Mouse (Mus musculus): ENCODE measurements around the gene Rad51d.
"Not testable (repeated sequence)": the region's sequence is repeated elsewhere in the genome, so short reads cannot be mapped to it uniquely, and the experiment has no call there.

- TF ChIP-seq POLR2A (IDR thresholded peaks at IDR 0.05; ENCODE audit: low read depth, low read length); TCF12 (IDR thresholded peaks at IDR 0.05; ENCODE audit: low read depth, low read length); USF1 (IDR thresholded peaks at IDR 0.05; ENCODE audit: low read depth, low read length); SMC3 (IDR thresholded peaks at IDR 0.05; ENCODE audit: low read depth, low read length); CTCF (conservative IDR thresholded peaks at IDR 0.05 in 1 of 2, IDR thresholded peaks at IDR 0.05 in 1 of 2; ENCODE audit: low read depth in 2 of 2, low read length in 2 of 2); MEF2A (IDR thresholded peaks at IDR 0.05; ENCODE audit: borderline replicate concordance, low read depth, low read length); MAFK (IDR thresholded peaks at IDR 0.05; ENCODE audit: insufficient replicate concordance, low read length); EP300 (IDR thresholded peaks at IDR 0.05; ENCODE audit: low read length); RAD21 (IDR thresholded peaks at IDR 0.05; ENCODE audit: low read depth, low read length); ZNF384 (IDR thresholded peaks at IDR 0.05; ENCODE audit: low read depth, low read length): not testable (repeated sequence)
Measured at GRCm38 (mm10) chr11:82930391-82930955, 40.1 kb upstream of the Rad51d start.

Data from CH12.LX (cell line).